Mouse (Mus musculus): Measurements from ENCODE around the gene Cggbp1. TPM values are rescaled to one million over a fixed set of nuclear protein-coding genes. Genes with fewer than 3 reads are reported as not detected.

The Cggbp1 gene
- total RNA-seq (2014; rRNA removed): 29.5 and 32.2 TPM in 2 replicates
- polyA plus RNA-seq (2012; rRNA removed): 6.7 and 7.0 TPM in 2 replicates

DNA sequence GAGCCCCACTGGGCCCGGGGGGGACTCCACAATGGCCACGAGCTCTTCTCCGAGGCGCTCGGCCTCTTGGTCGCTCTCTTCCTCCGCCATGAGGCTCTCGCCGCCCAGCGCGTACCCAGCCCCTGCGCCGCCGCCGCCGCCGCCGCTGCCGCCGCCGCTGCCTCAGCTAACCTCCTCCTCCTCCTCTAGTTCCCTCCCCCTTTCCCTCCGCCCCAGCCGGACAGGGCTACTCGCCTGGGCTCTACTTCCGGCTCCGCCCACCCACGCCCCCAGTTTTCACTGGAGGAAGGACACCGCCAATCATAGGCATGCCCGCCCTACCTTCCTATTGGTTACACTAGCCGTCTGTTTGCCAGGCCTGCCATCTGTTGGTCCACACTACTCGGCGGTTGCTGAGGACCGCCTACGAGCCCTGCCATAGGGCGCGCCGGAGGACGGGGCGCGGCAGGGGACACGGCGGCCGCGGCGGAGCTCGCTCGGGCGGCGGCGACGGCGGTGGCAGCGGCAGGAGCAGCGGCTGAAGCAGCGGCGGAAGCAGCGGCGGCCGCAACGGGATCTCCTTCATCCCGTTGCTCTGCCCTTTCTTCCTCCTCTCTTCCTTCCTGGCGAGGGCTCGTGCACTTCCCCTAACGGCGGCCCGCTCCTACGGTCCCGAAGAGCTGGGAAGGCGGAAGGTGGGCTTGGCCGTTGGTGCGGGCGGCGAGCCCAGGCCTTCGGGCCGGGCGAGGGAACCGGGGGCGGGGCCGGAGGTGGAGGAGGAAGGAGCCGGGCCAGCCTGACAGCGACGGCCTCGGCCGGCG is at the start of gene Cggbp1, which contains the start of gene Zfp654:
Gene Cggbp1 (plus strand): TSS at position 434 of the 800 bp plus-strand sequence.
Gene Zfp654 (minus strand): TSS at position 90 of the 800 bp plus-strand sequence.
- TF ChIP-seq POLR2A (IDR thresholded peaks at IDR 0.05; ENCODE audit: extremely low read depth, insufficient read depth, low read length): peak; percentile 79
- TF ChIP-seq CTCF (IDR thresholded peaks at IDR 0.05; ENCODE audit: low read depth, low read length): no peak
- Histone ChIP-seq H3K27ac (replicated peaks; ENCODE audit: insufficient read depth, low read depth, low read length) (peak within 1 kb of the TSS; percentile 88), H3K4me1 (ENCODE audit: control insufficient read depth, insufficient read depth, low read length) (peaks cover 11% of the 10 kb centered on the region), H3K9ac (ENCODE audit: low read depth, low read length) (peak within 1 kb of the TSS; percentile 93), H3K27me3 (ENCODE audit: control insufficient read depth, insufficient read depth, low read length) (no peaks in the 10 kb centered on the region), H3K36me3 (ENCODE audit: control insufficient read depth, insufficient read depth, low read length) (peaks cover 19% of the 10 kb centered on the region), H3K79me2 (ENCODE audit: control insufficient read depth, insufficient read depth, low read length) (peaks cover 12% of the 10 kb centered on the region; the same call in 1 of the 2 replicates), H3K4me3 (ENCODE audit: insufficient read depth, low read depth, low read length) (peak within 1 kb of the TSS; percentile 95)
- under 1% methylated on average over 82 of the region's 85 CpGs for WGBS
- peak; percentile 96 for DNase-seq (ENCODE audit: extremely low read depth, low read depth, low spot score)

GRCm38 (mm10) chr16:64803041-64803440 is 48.8 kb upstream of the Cggbp1 start:
- Histone ChIP-seq H3K4me3 (ENCODE audit: insufficient read depth, low read depth, low read length) (no peak overlapping the region), H3K36me3 (ENCODE audit: control insufficient read depth, insufficient read depth, low read length) (peaks cover 3% of the 10 kb centered on the region; the same call in 1 of the 2 replicates), H3K9ac (ENCODE audit: low read depth, low read length) (no peak overlapping the region), H3K4me1 (ENCODE audit: control insufficient read depth, insufficient read depth, low read length) (peaks cover 3% of the 10 kb centered on the region; the same call in 1 of the 2 replicates), H3K27ac (replicated peaks; ENCODE audit: insufficient read depth, low read depth, low read length) (no peak overlapping the region), H3K27me3 (ENCODE audit: control insufficient read depth, insufficient read depth, low read length) (no peaks in the 10 kb centered on the region), H3K79me2 (ENCODE audit: control insufficient read depth, insufficient read depth, low read length) (no peaks in the 10 kb centered on the region; the same call in 1 of the 2 replicates)
- 29% methylated on average over 3 of the region's 3 CpGs for WGBS
- TF ChIP-seq CTCF (IDR thresholded peaks at IDR 0.05; ENCODE audit: low read depth, low read length): no peak
- TF ChIP-seq POLR2A (IDR thresholded peaks at IDR 0.05; ENCODE audit: extremely low read depth, insufficient read depth, low read length): no peak
- peak; percentile 59 for DNase-seq (ENCODE audit: extremely low read depth, low read depth, low spot score)

DNA sequence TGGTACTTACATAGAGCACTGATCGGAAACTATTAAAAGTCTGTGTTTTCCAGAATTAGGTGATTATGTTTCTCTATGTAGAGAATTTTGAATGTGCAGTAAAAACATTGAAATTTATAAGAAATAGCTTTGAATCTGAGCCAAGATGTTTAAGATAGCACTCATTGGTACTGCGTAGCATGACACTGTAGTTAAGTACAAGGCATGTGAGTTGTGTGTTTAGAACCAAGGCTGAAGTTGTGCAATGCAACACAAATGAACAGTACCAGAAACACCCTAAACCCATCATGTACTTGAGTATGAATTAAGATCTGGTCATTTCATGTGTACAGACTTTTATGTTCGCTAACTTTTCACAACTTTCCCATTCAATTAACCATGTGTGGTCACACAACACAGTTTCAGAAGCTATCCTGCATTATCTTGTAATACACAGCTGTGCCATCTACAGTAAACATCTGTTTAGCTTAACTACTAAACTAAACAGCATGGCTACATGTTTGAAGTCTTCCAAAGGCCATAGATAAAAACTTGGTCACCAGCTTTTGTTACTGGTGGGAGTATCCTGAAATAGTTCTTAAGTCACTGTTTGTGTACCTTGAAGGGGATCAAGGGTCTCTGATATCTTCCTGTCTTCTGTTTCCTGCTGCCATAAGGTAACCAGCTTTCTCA is 34.6 kb upstream of the Cggbp1 start:
- TF ChIP-seq CTCF (IDR thresholded peaks at IDR 0.05; ENCODE audit: low read depth, low read length): no peak
- no peak for TF ChIP-seq POLR2A (IDR thresholded peaks at IDR 0.05; ENCODE audit: extremely low read depth, insufficient read depth, low read length)
- Histone ChIP-seq H3K9ac (ENCODE audit: low read depth, low read length) (no peak overlapping the region), H3K36me3 (ENCODE audit: control insufficient read depth, insufficient read depth, low read length) (peaks cover 13% of the 10 kb centered on the region), H3K4me1 (ENCODE audit: control insufficient read depth, insufficient read depth, low read length) (no peaks in the 10 kb centered on the region), H3K4me3 (ENCODE audit: insufficient read depth, low read depth, low read length) (no peak overlapping the region), H3K79me2 (ENCODE audit: control insufficient read depth, insufficient read depth, low read length) (peaks cover 3% of the 10 kb centered on the region; the same call in 1 of the 2 replicates), H3K27ac (replicated peaks; ENCODE audit: insufficient read depth, low read depth, low read length) (no peak overlapping the region), H3K27me3 (ENCODE audit: control insufficient read depth, insufficient read depth, low read length) (no peaks in the 10 kb centered on the region)
- 96% methylated on average over 3 of the region's 3 CpGs for WGBS
- DNase-seq (ENCODE audit: extremely low read depth, low read depth, low spot score): no peak

- H3K4me3 ChIP-seq (ENCODE audit: insufficient read depth, low read depth, low read length): no peak overlapping the region
- WGBS: 77% methylated on average over 1 of the region's 1 CpGs
- peaks cover 3% of the 10 kb centered on the region for H3K36me3 ChIP-seq (ENCODE audit: control insufficient read depth, insufficient read depth, low read length)
- TF ChIP-seq CTCF (IDR thresholded peaks at IDR 0.05; ENCODE audit: low read depth, low read length) (no peak), POLR2A (IDR thresholded peaks at IDR 0.05; ENCODE audit: extremely low read depth, insufficient read depth, low read length) (no peak)
- peaks cover 3% of the 10 kb centered on the region; the same call in 1 of the 2 replicates for H3K79me2 ChIP-seq (ENCODE audit: control insufficient read depth, insufficient read depth, low read length)
- H3K4me1 ChIP-seq (ENCODE audit: control insufficient read depth, insufficient read depth, low read length): no peaks in the 10 kb centered on the region
- no peaks in the 10 kb centered on the region for H3K27me3 ChIP-seq (ENCODE audit: control insufficient read depth, insufficient read depth, low read length)
- no peak overlapping the region for H3K9ac ChIP-seq (ENCODE audit: low read depth, low read length)
- H3K27ac ChIP-seq (replicated peaks; ENCODE audit: insufficient read depth, low read depth, low read length): no peak overlapping the region
- no peak for DNase-seq (ENCODE audit: extremely low read depth, low read depth, low spot score)
These were observed 27.9 kb upstream of the Cggbp1 start for GRCm38 (mm10) chr16:64823890-64824289.

DNA sequence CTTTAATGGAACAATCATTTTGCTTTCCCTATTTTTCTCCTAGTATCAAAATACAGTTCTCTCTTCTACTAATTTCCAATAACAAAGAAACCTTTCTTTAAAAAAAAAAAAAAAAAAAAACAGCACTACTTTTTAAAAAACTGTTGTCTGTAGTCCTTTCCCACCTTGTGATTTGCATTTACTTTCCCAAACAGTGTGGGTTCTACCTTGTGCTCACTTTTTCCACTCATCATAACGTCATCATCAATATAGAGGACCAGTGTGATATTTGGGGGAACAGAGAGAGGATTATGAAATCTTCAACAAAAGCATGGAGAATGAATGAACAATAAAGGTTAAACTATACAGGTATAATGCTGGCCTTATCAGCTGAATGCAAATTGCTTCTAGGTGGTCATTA is 27.3 kb upstream of the Cggbp1 start:
- H3K79me2 ChIP-seq (ENCODE audit: control insufficient read depth, insufficient read depth, low read length): no peaks in the 10 kb centered on the region; the same call in 1 of the 2 replicates
- no peak overlapping the region for H3K9ac ChIP-seq (ENCODE audit: low read depth, low read length)
- H3K4me1 ChIP-seq (ENCODE audit: control insufficient read depth, insufficient read depth, low read length): no peaks in the 10 kb centered on the region
- H3K27me3 ChIP-seq (ENCODE audit: control insufficient read depth, insufficient read depth, low read length): no peaks in the 10 kb centered on the region
- no peak for DNase-seq (ENCODE audit: extremely low read depth, low read depth, low spot score)
- TF ChIP-seq POLR2A (IDR thresholded peaks at IDR 0.05; ENCODE audit: extremely low read depth, insufficient read depth, low read length): no peak
- TF ChIP-seq CTCF (IDR thresholded peaks at IDR 0.05; ENCODE audit: low read depth, low read length): no peak
- WGBS: 89% methylated on average over 1 of the region's 1 CpGs
- no peak overlapping the region for H3K27ac ChIP-seq (replicated peaks; ENCODE audit: insufficient read depth, low read depth, low read length)
- H3K36me3 ChIP-seq (ENCODE audit: control insufficient read depth, insufficient read depth, low read length): peaks cover 6% of the 10 kb centered on the region
- no peak overlapping the region for H3K4me3 ChIP-seq (ENCODE audit: insufficient read depth, low read depth, low read length)

Measured in liver, adult 2 months (tissue).